Mouse (Mus musculus): Measurements from ENCODE around the gene Uqcr10. TPM values are rescaled to one million over a fixed set of nuclear protein-coding genes. Genes with fewer than 3 reads are reported as not detected.

Gene Uqcr10
- polyA plus RNA-seq, 1 experiment from 2014 or later, result 783 TPM

DNA sequence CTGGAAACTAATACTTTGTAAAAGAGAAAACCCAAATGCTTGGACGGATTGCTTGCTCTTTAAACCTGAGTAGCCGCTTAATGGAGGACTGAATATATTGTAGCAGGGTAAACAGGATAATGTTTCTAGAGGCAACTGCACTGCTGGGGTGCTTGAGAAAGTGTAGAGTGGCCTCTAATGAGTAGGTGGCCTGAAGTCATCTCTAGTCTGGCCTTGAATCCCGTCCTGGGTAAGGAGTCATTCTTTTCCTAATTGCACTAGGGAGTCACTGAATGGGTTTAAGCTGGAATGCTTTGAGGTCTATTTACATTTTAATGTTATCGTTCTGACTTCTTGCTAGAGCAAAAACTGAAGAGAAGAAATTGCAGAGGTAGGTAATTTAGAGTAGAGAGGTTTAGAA is 1.0 kb upstream of the Uqcr10 start:
- H3K4me3 ChIP-seq (ENCODE audit: low read depth, low read length), result peak overlapping the region; percentile 67
- H3K4me1 ChIP-seq (ENCODE audit: insufficient read depth, low read depth, low read length), result peaks cover 5% of the 10 kb centered on the region; the same call in 1 of the 2 replicates
- ATAC-seq, result no peak
- H3K27me3 ChIP-seq (replicated peaks; ENCODE audit: insufficient read depth, low read length), result no peaks in the 10 kb centered on the region
- H3K9ac ChIP-seq (replicated peaks; ENCODE audit: low read depth), result peak overlapping the region; percentile 39
- no peak overlapping the region for H3K27ac ChIP-seq (ENCODE audit: low read length)
- H3K36me3 ChIP-seq (ENCODE audit: insufficient read depth, low read length), result no peaks in the 10 kb centered on the region
- H3K9me3 ChIP-seq (ENCODE audit: low read length), result no peaks in the 10 kb centered on the region
- peak overlapping the region; percentile 72 for H3K4me2 ChIP-seq (replicated peaks; ENCODE audit: low read depth, low read length)
- WGBS, result 6% methylated on average over 4 of the region's 4 CpGs
- TF ChIP-seq EP300 (IDR thresholded peaks at IDR 0.05), result no peak
- TF ChIP-seq CTCF (IDR thresholded peaks at IDR 0.05), result no peak
- DNase-seq (ENCODE audit: low spot score), result no peak

DNA sequence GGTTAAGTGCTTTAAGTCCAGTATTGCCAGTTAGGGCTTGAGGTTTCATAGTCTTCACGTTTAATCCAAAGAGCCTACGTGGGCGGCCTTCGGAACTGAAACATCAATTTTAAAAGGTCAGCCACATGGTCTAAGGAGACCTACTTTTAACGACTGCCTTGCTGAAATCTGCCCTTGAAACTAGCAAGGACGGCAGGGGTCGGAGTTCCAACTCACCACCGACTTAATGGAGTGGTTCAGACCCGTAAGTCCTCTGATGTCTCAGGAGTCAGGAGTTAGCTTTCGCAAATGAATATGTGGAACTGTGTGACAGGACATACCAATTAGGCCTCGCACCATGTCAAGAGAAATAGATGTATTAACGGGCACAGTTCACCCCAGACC is 462 bp downstream of the Uqcr10 start:
- Histone ChIP-seq H3K27me3 (replicated peaks; ENCODE audit: insufficient read depth, low read length) (no peaks in the 10 kb centered on the region), H3K9ac (replicated peaks; ENCODE audit: low read depth) (peak overlapping the region; percentile 79), H3K4me2 (replicated peaks; ENCODE audit: low read depth, low read length) (peak overlapping the region; percentile 72), H3K27ac (ENCODE audit: low read length) (peak overlapping the region; percentile 34), H3K4me1 (ENCODE audit: insufficient read depth, low read depth, low read length) (peaks cover 5% of the 10 kb centered on the region; the same call in 1 of the 2 replicates), H3K9me3 (ENCODE audit: low read length) (no peaks in the 10 kb centered on the region), H3K4me3 (ENCODE audit: low read depth, low read length) (peak overlapping the region; percentile 67), H3K36me3 (ENCODE audit: insufficient read depth, low read length) (no peaks in the 10 kb centered on the region)
- TF ChIP-seq CTCF (IDR thresholded peaks at IDR 0.05), result no peak
- no peak for TF ChIP-seq EP300 (IDR thresholded peaks at IDR 0.05)
- WGBS, result 3% methylated on average over 12 of the region's 12 CpGs
- ATAC-seq, result no peak
- DNase-seq (ENCODE audit: low spot score), result no peak

DNA sequence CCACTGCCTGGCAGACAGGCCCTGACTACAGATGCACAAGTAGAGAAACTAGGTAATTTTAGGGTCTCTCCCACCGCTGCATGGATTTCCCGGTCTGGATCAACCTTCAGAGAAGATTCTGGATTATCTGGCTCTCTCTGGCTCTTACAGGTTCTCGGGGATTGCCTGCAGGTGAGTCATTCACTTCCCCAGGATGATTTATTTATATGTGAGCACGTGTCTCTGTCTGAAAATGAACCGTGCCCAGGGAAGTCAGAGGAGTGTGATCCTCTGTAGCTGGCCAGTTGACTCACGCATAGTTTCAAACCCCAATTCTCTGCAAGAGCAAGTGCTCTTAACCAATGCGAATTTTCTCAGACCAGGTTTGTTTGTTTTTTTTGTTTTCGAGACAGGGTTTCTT is 3.4 kb downstream of the Uqcr10 start:
- TF ChIP-seq CTCF (IDR thresholded peaks at IDR 0.05) (no peak), EP300 (IDR thresholded peaks at IDR 0.05) (no peak)
- H3K4me1 ChIP-seq (ENCODE audit: insufficient read depth, low read depth, low read length), result peaks cover 5% of the 10 kb centered on the region; the same call in 1 of the 2 replicates
- no peak overlapping the region for H3K4me3 ChIP-seq (ENCODE audit: low read depth, low read length)
- H3K27me3 ChIP-seq (replicated peaks; ENCODE audit: insufficient read depth, low read length), result no peaks in the 10 kb centered on the region
- 69% methylated on average over 8 of the region's 8 CpGs for WGBS
- no peak overlapping the region for H3K27ac ChIP-seq (ENCODE audit: low read length)
- no peak overlapping the region for H3K4me2 ChIP-seq (replicated peaks; ENCODE audit: low read depth, low read length)
- DNase-seq (ENCODE audit: low spot score) (no peak), ATAC-seq (no peak)
- no peaks in the 10 kb centered on the region for H3K36me3 ChIP-seq (ENCODE audit: insufficient read depth, low read length)
- no peaks in the 10 kb centered on the region for H3K9me3 ChIP-seq (ENCODE audit: low read length)
- H3K9ac ChIP-seq (replicated peaks; ENCODE audit: low read depth), result no peak overlapping the region

DNA sequence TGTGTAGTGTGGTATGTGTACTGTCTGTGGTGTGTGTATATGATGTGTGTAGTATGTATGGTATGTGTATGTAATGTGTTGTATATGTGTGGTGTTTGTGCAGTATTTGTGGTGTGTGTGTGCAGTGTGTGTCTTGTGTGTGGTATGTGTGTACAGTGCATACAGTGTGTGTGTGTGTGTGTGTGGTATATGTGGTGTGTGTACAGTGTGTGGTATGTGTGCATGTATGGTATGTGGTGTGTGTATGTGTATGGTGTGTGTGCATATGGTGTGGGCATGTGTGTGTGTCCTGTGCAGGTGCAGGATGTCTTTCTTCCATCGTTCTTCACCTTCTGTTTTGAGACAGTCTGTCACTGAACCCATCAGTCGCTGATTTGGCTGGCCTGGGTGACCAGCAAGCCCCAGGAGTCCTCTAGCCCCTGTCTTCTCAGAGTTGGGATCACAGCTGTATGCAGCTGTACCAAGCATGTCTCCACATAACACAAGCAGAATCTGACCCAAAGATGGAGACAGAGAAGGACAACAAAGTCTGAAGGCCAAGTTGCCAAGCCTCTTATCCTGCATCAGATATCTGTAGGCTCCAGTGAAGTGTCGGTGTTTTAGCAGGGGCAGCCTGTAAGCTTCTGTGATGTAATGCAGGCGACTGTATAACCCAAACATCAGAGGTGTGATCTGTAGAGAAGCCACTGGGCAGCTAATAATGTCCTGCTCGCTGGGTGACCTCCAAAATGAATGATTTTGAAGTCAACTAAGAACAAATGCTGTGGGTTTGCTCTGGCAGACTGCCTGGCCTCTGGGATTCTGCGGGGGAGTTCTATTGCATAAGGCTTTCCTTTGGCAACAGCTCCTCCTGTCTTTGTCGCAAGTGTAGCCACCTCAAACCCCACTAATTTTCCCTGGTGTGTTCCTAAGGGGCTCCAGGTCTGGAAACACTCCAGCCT is 6.8 kb downstream of the Uqcr10 start:
- H3K4me1 ChIP-seq (ENCODE audit: insufficient read depth, low read depth, low read length), result no peaks in the 10 kb centered on the region
- no peak overlapping the region for H3K4me2 ChIP-seq (replicated peaks; ENCODE audit: low read depth, low read length)
- H3K27ac ChIP-seq (ENCODE audit: low read length), result no peak overlapping the region
- no peak overlapping the region for H3K4me3 ChIP-seq (ENCODE audit: low read depth, low read length)
- ATAC-seq, result peak; percentile 92
- DNase-seq (ENCODE audit: low spot score), result peak; percentile 93
- H3K36me3 ChIP-seq (ENCODE audit: insufficient read depth, low read length), result no peaks in the 10 kb centered on the region
- WGBS, result 25% methylated on average over 7 of the region's 7 CpGs
- no peaks in the 10 kb centered on the region for H3K27me3 ChIP-seq (replicated peaks; ENCODE audit: insufficient read depth, low read length)
- H3K9ac ChIP-seq (replicated peaks; ENCODE audit: low read depth), result no peak overlapping the region
- TF ChIP-seq CTCF (IDR thresholded peaks at IDR 0.05) (peak; percentile 67), EP300 (IDR thresholded peaks at IDR 0.05) (no peak)
- H3K9me3 ChIP-seq (ENCODE audit: low read length), result no peaks in the 10 kb centered on the region

DNA sequence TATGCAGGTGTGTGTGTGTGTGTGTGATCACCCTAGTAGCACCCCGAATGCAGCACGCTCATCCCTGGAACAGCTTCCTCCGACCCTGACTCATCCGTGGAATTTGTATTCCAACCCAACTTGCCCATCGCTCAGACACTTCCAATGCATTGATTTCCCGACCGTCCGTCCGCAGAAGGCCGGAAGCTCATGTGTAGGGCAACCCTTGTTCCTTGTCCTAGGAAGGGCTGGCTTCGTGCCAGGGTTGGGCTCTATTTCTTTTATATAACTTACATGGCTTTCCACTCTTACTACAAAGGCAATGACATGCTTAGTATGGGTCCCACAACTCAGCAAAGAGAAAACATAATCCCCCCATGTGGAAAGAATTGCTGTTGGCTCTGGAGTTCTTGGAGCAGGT is 12.0 kb downstream of the Uqcr10 start:
- Histone ChIP-seq H3K9ac (replicated peaks; ENCODE audit: low read depth) (no peak overlapping the region), H3K4me2 (replicated peaks; ENCODE audit: low read depth, low read length) (no peak overlapping the region), H3K4me3 (ENCODE audit: low read depth, low read length) (no peak overlapping the region), H3K27ac (ENCODE audit: low read length) (no peak overlapping the region), H3K36me3 (ENCODE audit: insufficient read depth, low read length) (no peaks in the 10 kb centered on the region), H3K4me1 (ENCODE audit: insufficient read depth, low read depth, low read length) (peaks cover 6% of the 10 kb centered on the region; the same call in 1 of the 2 replicates), H3K9me3 (ENCODE audit: low read length) (no peaks in the 10 kb centered on the region), H3K27me3 (replicated peaks; ENCODE audit: insufficient read depth, low read length) (no peaks in the 10 kb centered on the region)
- ATAC-seq, result no peak
- 86% methylated on average over 11 of the region's 11 CpGs for WGBS
- TF ChIP-seq CTCF (IDR thresholded peaks at IDR 0.05) (no peak), EP300 (IDR thresholded peaks at IDR 0.05) (no peak)
- no peak for DNase-seq (ENCODE audit: low spot score)

DNA sequence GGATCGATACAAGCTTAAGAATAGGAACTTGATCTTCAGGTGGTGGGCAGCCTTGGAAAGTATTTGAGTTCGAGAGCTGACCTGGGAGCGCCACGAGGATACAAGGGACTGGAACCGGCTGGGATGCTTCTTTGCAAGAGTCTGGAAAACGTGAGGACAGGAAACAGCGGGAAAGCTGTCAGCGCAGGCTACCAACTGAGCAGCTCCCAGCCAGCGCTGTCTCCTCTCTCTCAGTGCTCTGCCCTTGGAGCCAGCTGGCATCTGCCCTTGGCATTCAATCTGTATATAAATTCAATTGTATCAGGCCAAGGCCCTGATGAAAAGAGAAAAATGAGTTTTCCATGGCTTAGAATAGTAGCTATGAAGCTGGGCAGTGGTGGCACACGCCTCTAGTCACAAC is 12.9 kb downstream of the Uqcr10 start:
- ATAC-seq (no peak), DNase-seq (ENCODE audit: low spot score) (no peak)
- Histone ChIP-seq H3K9me3 (ENCODE audit: low read length) (no peaks in the 10 kb centered on the region), H3K4me3 (ENCODE audit: low read depth, low read length) (no peak overlapping the region), H3K4me1 (ENCODE audit: insufficient read depth, low read depth, low read length) (peaks cover 6% of the 10 kb centered on the region; the same call in 1 of the 2 replicates), H3K27me3 (replicated peaks; ENCODE audit: insufficient read depth, low read length) (no peaks in the 10 kb centered on the region), H3K27ac (ENCODE audit: low read length) (no peak overlapping the region), H3K9ac (replicated peaks; ENCODE audit: low read depth) (no peak overlapping the region), H3K36me3 (ENCODE audit: insufficient read depth, low read length) (no peaks in the 10 kb centered on the region), H3K4me2 (replicated peaks; ENCODE audit: low read depth, low read length) (no peak overlapping the region)
- TF ChIP-seq CTCF (IDR thresholded peaks at IDR 0.05) (no peak), EP300 (IDR thresholded peaks at IDR 0.05) (no peak)
- WGBS, result 52% methylated on average over 10 of the region's 10 CpGs
